10 mouse cellular contexts compared by ENCODE assay signal in genomic region chr3:108476761-108477619, GRCm38 (mm10). TPM values are rescaled to one million over a fixed set of nuclear protein-coding genes. Genes with fewer than 3 reads are reported as not detected.
DNase-seq lines count a peak whose midpoint lies in the region; ATAC-seq and TF ChIP-seq lines count a peak whose summit lies in the region.
"Had no signal": no experiment of that assay in that cellular context is flagged by ENCODE, and none has a peak within 500 bp of the region (broad histone marks: within the 10 kb centered on the region; RNA-seq: fewer than 3 reads in every experiment).

No protein-coding gene starts in this region.

- H3K9ac ChIP-seq in heart, embryonic 11.5 days (ENCODE audit: low read depth, low read length) = no peak overlapping the region
- no peak overlapping the region for H3K9ac ChIP-seq in heart, embryonic 15.5 days
- H3K9ac ChIP-seq: midbrain, embryonic 15.5 days had no signal

- DNase-seq in heart, adult 18-20 months = peak; percentile 23 to 29
- peak; percentile 74 to 83 for DNase-seq in kidney, postnatal 4 days
- no peak for DNase-seq in cerebellum, adult 18-20 months
- DNase-seq in hindbrain, embryonic 10.5 days (ENCODE audit: low spot score) = no peak
- no peak for DNase-seq in layer of hippocampus, adult 8-10 months (ENCODE audit: low spot score in 2 of 2)

- no peak overlapping the region for H3K4me2 ChIP-seq in heart, embryonic 11.5 days
- no peak overlapping the region for H3K4me2 ChIP-seq in heart, embryonic 15.5 days
- H3K4me2 ChIP-seq: midbrain, embryonic 15.5 days had no signal

- H3K36me3 ChIP-seq in heart, embryonic 11.5 days (ENCODE audit: control insufficient read depth, insufficient read depth, low read length) = no peaks in the 10 kb centered on the region
- H3K36me3 ChIP-seq in heart, embryonic 15.5 days = no peaks in the 10 kb centered on the region
- H3K36me3 ChIP-seq in small intestine, adult 2 months (ENCODE audit: control insufficient read depth, insufficient read depth, low read length) = no peaks in the 10 kb centered on the region
- H3K36me3 ChIP-seq in hindbrain, embryonic 10.5 days = no peaks in the 10 kb centered on the region
- H3K36me3 ChIP-seq: midbrain, embryonic 15.5 days had no signal

- 60% methylated on average over 14 of the region's 14 CpGs for WGBS in heart, embryonic 11.5 days (ENCODE audit: insufficient replicate concordance)
- 58% methylated on average over 14 of the region's 14 CpGs for WGBS in heart, embryonic 15.5 days
- WGBS in small intestine, adult 2 months = 24% methylated on average over 14 of the region's 14 CpGs
- WGBS in hindbrain, embryonic 10.5 days = 66% methylated on average over 14 of the region's 14 CpGs

- no peaks in the 10 kb centered on the region for H3K4me1 ChIP-seq in heart, embryonic 11.5 days (ENCODE audit: control insufficient read depth, insufficient read depth, low read length)
- no peaks in the 10 kb centered on the region for H3K4me1 ChIP-seq in heart, embryonic 15.5 days (replicated peaks)
- peaks cover 7% of the 10 kb centered on the region; the same call in 1 of the 2 replicates for H3K4me1 ChIP-seq in small intestine, adult 2 months (ENCODE audit: control insufficient read depth, insufficient read depth, insufficient read length, low read length)
- no peaks in the 10 kb centered on the region for H3K4me1 ChIP-seq in hindbrain, embryonic 10.5 days (replicated peaks)
- H3K4me1 ChIP-seq: midbrain, embryonic 15.5 days had no signal

- no peaks in the 10 kb centered on the region for H3K27me3 ChIP-seq in heart, embryonic 11.5 days (ENCODE audit: control insufficient read depth, insufficient read depth, low read length)
- H3K27me3 ChIP-seq in heart, embryonic 15.5 days = no peaks in the 10 kb centered on the region
- H3K27me3 ChIP-seq in small intestine, adult 2 months (ENCODE audit: control insufficient read depth, insufficient read depth, low read length) = no peaks in the 10 kb centered on the region
- H3K27me3 ChIP-seq in hindbrain, embryonic 10.5 days (ENCODE audit: insufficient read depth, poor library complexity, severe bottlenecking) = no peaks in the 10 kb centered on the region
- H3K27me3 ChIP-seq: midbrain, embryonic 15.5 days had no signal

- H3K4me3 ChIP-seq in heart, embryonic 11.5 days (ENCODE audit: low read depth, low read length) = no peak overlapping the region
- no peak overlapping the region for H3K4me3 ChIP-seq in heart, embryonic 15.5 days
- H3K4me3 ChIP-seq in small intestine, adult 2 months (ENCODE audit: low read depth, low read length) = no peak overlapping the region
- H3K4me3 ChIP-seq in hindbrain, embryonic 10.5 days = no peak overlapping the region
- H3K4me3 ChIP-seq: midbrain, embryonic 15.5 days had no signal

- no peak for ATAC-seq in heart, embryonic 11.5 days (replicated peaks; ENCODE audit: insufficient number of reproducible peaks, low FRiP score, low TSS enrichment)
- no peak for ATAC-seq in heart, embryonic 15.5 days (replicated peaks; ENCODE audit: insufficient number of reproducible peaks, insufficient read depth, low FRiP score, low read depth)
- ATAC-seq: hindbrain, postnatal 0 days; midbrain, embryonic 15.5 days had no signal

- no peak for TF ChIP-seq POLR2A in small intestine, adult 2 months (IDR thresholded peaks at IDR 0.05; ENCODE audit: low read depth, low read length)

- TF ChIP-seq CTCF in small intestine, adult 2 months (IDR thresholded peaks at IDR 0.05; ENCODE audit: extremely low read depth, insufficient read length, insufficient replicate concordance, low read depth, low read length) = no peak

- no peaks in the 10 kb centered on the region for H3K9me3 ChIP-seq in heart, embryonic 11.5 days (replicated peaks; ENCODE audit: control insufficient read depth, low read length)
- H3K9me3 ChIP-seq in heart, embryonic 15.5 days (replicated peaks) = no peaks in the 10 kb centered on the region
- H3K9me3 ChIP-seq in hindbrain, embryonic 10.5 days = no peaks in the 10 kb centered on the region
- H3K9me3 ChIP-seq: midbrain, embryonic 15.5 days had no signal

- H3K27ac ChIP-seq in heart, embryonic 11.5 days (ENCODE audit: low read depth, low read length) = no peak overlapping the region
- H3K27ac ChIP-seq in heart, embryonic 15.5 days = 0 out of 2 replicates have a peak overlapping the region, but pooled peaks have one; percentile 22
- H3K27ac ChIP-seq in small intestine, adult 2 months (ENCODE audit: insufficient read depth, low read depth, low read length) = peak overlapping the region; percentile 66
- no peak overlapping the region for H3K27ac ChIP-seq in hindbrain, embryonic 10.5 days
- H3K27ac ChIP-seq: hindbrain, postnatal 0 days; midbrain, embryonic 15.5 days had no signal

RNA-seq across cellular contexts. Expression of gene Sars, which starts 32.0 kb away (rescaled TPM):
- 10 to 100 TPM; 80.2 to 89.6 TPM for total RNA-seq in heart, adult 18-20 months (2021)
- 103 and 114 TPM in 2 replicates for polyA plus RNA-seq in heart, embryonic 11.5 days (2014; fragmentation: Nextera tagmentation; extraction: Ambion mirVana)
- polyA plus RNA-seq in heart, embryonic 15.5 days (2015; fragmentation: Nextera tagmentation; extraction: Ambion mirVana) = 79.7 and 80.9 TPM in 2 replicates
- polyA plus RNA-seq in small intestine, adult 2 months (2012; rRNA removed) = 11.7 and 28.1 TPM in 2 replicates
- polyA plus RNA-seq in hindbrain, embryonic 10.5 days (2016; fragmentation: Nextera tagmentation; extraction: Ambion mirVana) = 161 and 177 TPM in 2 replicates
- total RNA-seq in layer of hippocampus, adult 8-10 months (2022) = 100 to 1,000 TPM; 191 to 220 (median 209) TPM

RNA-seq across cellular contexts. Expression of gene 1700013F07Rik, which starts 57.0 kb away (rescaled TPM):
- not detected for total RNA-seq in heart, adult 18-20 months (2021)
- polyA plus RNA-seq in heart, embryonic 11.5 days (2014; fragmentation: Nextera tagmentation; extraction: Ambion mirVana) = not detected in 2 replicates
- polyA plus RNA-seq in heart, embryonic 15.5 days (2015; fragmentation: Nextera tagmentation; extraction: Ambion mirVana) = 0.19 TPM in 1 of 2 replicates, not detected in the other
- not detected in 2 replicates for polyA plus RNA-seq in small intestine, adult 2 months (2012; rRNA removed)
- 0.50 and 2.6 TPM in 2 replicates for polyA plus RNA-seq in hindbrain, embryonic 10.5 days (2016; fragmentation: Nextera tagmentation; extraction: Ambion mirVana)
- total RNA-seq in layer of hippocampus, adult 8-10 months (2022) = 1 to 10 TPM; 1.4 to 3.5 (median 2.3) TPM

RNA-seq across cellular contexts. Expression of gene 5330417C22Rik, which starts 59.3 kb away (rescaled TPM):
- total RNA-seq in heart, adult 18-20 months (2021) = 1 to 10 TPM in 1 of 2 experiments, under 1 TPM in 1; 0.30 to 1.6 TPM
- polyA plus RNA-seq in heart, embryonic 11.5 days (2014; fragmentation: Nextera tagmentation; extraction: Ambion mirVana) = 0.59 and 0.63 TPM in 2 replicates
- polyA plus RNA-seq in heart, embryonic 15.5 days (2015; fragmentation: Nextera tagmentation; extraction: Ambion mirVana) = 1.0 and 1.7 TPM in 2 replicates
- 15.2 and 19.4 TPM in 2 replicates for polyA plus RNA-seq in small intestine, adult 2 months (2012; rRNA removed)
- polyA plus RNA-seq in hindbrain, embryonic 10.5 days (2016; fragmentation: Nextera tagmentation; extraction: Ambion mirVana) = 1.4 and 2.3 TPM in 2 replicates
- 10 to 100 TPM; 22.1 to 33.4 (median 25.9) TPM for total RNA-seq in layer of hippocampus, adult 8-10 months (2022)

Comparison
In these comparisons a context has a peak if more than half of its experiments do, and no peak if none do; other contexts are left out.
1. H3K27ac ChIP-seq: peak in heart, embryonic 15.5 days (single experiment) and small intestine, adult 2 months (single experiment); none in heart, embryonic 11.5 days (single experiment) and hindbrain, embryonic 10.5 days (single experiment).
2. DNase-seq: peak in heart, adult 18-20 months (2 of 2) and kidney, postnatal 4 days (2 of 2); none in cerebellum, adult 18-20 months (0 of 2), hindbrain, embryonic 10.5 days (single experiment) and layer of hippocampus, adult 8-10 months (0 of 2).